Mouse (Mus musculus): ENCODE results near the gene Fam173a. TPM values are rescaled to one million over a fixed set of nuclear protein-coding genes. Genes with fewer than 3 reads are reported as not detected.
"Not testable (repeated sequence)": the region's sequence is repeated elsewhere in the genome, so short reads cannot be mapped to it uniquely, and the experiment has no call there.

The Fam173a gene
- polyA plus RNA-seq, 1 experiment from 2014 or later, result 86.6 TPM

DNA sequence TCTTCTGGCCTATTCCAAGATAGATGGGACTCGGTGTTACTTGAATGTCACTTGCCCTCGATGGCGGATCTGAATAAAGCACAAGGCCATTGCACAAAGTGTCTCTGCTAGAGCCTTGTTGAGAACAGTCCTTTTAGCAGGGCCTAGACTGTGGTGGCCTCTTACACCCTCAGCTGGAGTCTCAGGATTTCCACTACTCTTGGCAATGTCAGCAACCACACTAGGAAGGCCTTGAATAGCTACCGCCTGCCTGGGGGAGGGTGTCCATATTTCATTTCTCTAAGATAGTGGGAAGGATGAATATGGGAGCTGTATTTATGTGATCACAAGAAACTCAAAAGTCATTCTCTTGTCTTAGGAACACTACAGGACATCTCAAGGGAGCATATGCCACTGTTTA, 44.5 kb downstream of the Fam173a start:
- Histone ChIP-seq H3K4me1 (replicated peaks) (peaks cover 7% of the 10 kb centered on the region), H3K4me3 (no peak overlapping the region), H3K4me2 (no peak overlapping the region), H3K27ac (no peak overlapping the region), H3K9ac (no peak overlapping the region), H3K9me3 (no peaks in the 10 kb centered on the region), H3K36me3 (no peaks in the 10 kb centered on the region), H3K27me3 (0 out of 2 replicates have a peak, but pooled peaks cover 8% of the 10 kb centered on the region)
- no peak for ATAC-seq (ENCODE audit: low FRiP score)
- WGBS, result 95% methylated on average over 4 of the region's 4 CpGs

GRCm38 (mm10) chr17:25744311-25744710, 48.4 kb downstream of the Fam173a start:
- no peak overlapping the region for H3K27ac ChIP-seq
- no peak overlapping the region for H3K9ac ChIP-seq
- H3K4me1 ChIP-seq (replicated peaks), result no peaks in the 10 kb centered on the region
- no peaks in the 10 kb centered on the region for H3K36me3 ChIP-seq
- peaks cover 7% of the 10 kb centered on the region; the same call in 1 of the 2 replicates for H3K27me3 ChIP-seq
- WGBS, result 82% methylated on average over 10 of the region's 10 CpGs
- no peaks in the 10 kb centered on the region for H3K9me3 ChIP-seq
- no peak overlapping the region for H3K4me3 ChIP-seq
- ATAC-seq (ENCODE audit: low FRiP score), result no peak
- H3K4me2 ChIP-seq, result no peak overlapping the region

DNA sequence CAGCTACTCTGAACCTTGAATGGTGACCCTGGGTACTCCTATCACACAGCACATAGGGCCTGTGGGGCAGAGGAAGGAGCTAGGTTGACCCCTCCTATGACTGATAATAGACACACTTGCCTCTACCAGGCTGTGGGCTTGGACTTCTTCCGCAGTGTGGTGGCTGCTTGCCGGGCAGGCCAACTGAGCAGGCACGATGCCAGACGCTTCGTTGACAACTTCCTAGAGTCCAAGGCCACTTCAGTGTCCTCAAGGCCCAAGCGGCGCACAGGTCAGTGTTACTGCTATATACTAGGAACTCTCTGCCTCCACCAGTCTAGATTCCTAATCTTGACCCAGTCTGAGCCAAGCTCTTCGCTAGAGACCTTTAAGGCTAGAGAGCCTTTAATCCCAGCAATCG, 48.9 kb downstream of the Fam173a start:
- Histone ChIP-seq H3K36me3 (no peaks in the 10 kb centered on the region), H3K4me2 (no peak overlapping the region), H3K9ac (no peak overlapping the region), H3K27me3 (peaks cover 7% of the 10 kb centered on the region; the same call in 1 of the 2 replicates), H3K9me3 (no peaks in the 10 kb centered on the region), H3K27ac (no peak overlapping the region), H3K4me1 (replicated peaks) (no peaks in the 10 kb centered on the region), H3K4me3 (no peak overlapping the region)
- WGBS, result 95% methylated on average over 9 of the region's 9 CpGs
- ATAC-seq (ENCODE audit: low FRiP score), result no peak

- peaks cover 10% of the 10 kb centered on the region; the same call in 1 of the 2 replicates for H3K27me3 ChIP-seq
- WGBS, result 79% methylated on average over 12 of the region's 12 CpGs
- not testable (repeated sequence) for H3K4me1 ChIP-seq (replicated peaks); H3K27ac ChIP-seq; H3K36me3 ChIP-seq; ATAC-seq (ENCODE audit: low FRiP score); H3K9me3 ChIP-seq; H3K4me2 ChIP-seq; H3K4me3 ChIP-seq; H3K9ac ChIP-seq
Measured at GRCm38 (mm10) chr17:25741471-25741870, 51.2 kb downstream of the Fam173a start.

Small RNA genes lying within 50 kb of the gene (microRNA-seq; reads per million reads assigned to microRNA genes)
- gene Gm25083 (not detected), gene Mir3082 (not detected), gene Mir6966 (not detected)

Other genes with a start within 250 kb of the Fam173a start
- gene Sox8, start 222.2 kb downstream of the Fam173a start, polyA plus RNA-seq (2015; fragmentation: Nextera tagmentation; extraction: Ambion mirVana), result 11.1 and 11.8 TPM in 2 replicates
- gene Lmf1, start 213.8 kb downstream of the Fam173a start, polyA plus RNA-seq (2015; fragmentation: Nextera tagmentation; extraction: Ambion mirVana), result 22.6 and 24.0 TPM in 2 replicates
- gene Gng13, start 75.7 kb downstream of the Fam173a start, polyA plus RNA-seq (2015; fragmentation: Nextera tagmentation; extraction: Ambion mirVana), result 1.6 TPM in 2 replicates
- gene Chtf18, start 65.5 kb downstream of the Fam173a start, polyA plus RNA-seq (2015; fragmentation: Nextera tagmentation; extraction: Ambion mirVana), result 7.9 and 8.5 TPM in 2 replicates
- gene Rpusd1, start 65.2 kb downstream of the Fam173a start, polyA plus RNA-seq (2015; fragmentation: Nextera tagmentation; extraction: Ambion mirVana), result 23.4 and 24.2 TPM in 2 replicates
- gene Mslnl, start 56.9 kb downstream of the Fam173a start, polyA plus RNA-seq (2015; fragmentation: Nextera tagmentation; extraction: Ambion mirVana), result not detected in 2 replicates
- gene Msln, start 38.5 kb downstream of the Fam173a start, polyA plus RNA-seq (2015; fragmentation: Nextera tagmentation; extraction: Ambion mirVana), result 0.34 TPM in 1 of 2 replicates, not detected in the other
- gene Narfl, start 19.1 kb downstream of the Fam173a start, polyA plus RNA-seq (2015; fragmentation: Nextera tagmentation; extraction: Ambion mirVana), result 27.8 and 28.0 TPM in 2 replicates
- 125 and 138 TPM in 2 replicates for gene Haghl, start 7.2 kb downstream of the Fam173a start, polyA plus RNA-seq (2015; fragmentation: Nextera tagmentation; extraction: Ambion mirVana)
- 0.16 and 0.36 TPM in 2 replicates for gene Ccdc78, start 6.3 kb downstream of the Fam173a start, polyA plus RNA-seq (2015; fragmentation: Nextera tagmentation; extraction: Ambion mirVana)
- gene AC134908.4, start 2.8 kb upstream of the Fam173a start, polyA plus RNA-seq (2015; fragmentation: Nextera tagmentation; extraction: Ambion mirVana), result 0.60 TPM in 1 of 2 replicates, not detected in the other
- gene Metrn, start 4.2 kb upstream of the Fam173a start, polyA plus RNA-seq (2015; fragmentation: Nextera tagmentation; extraction: Ambion mirVana), result 45.4 and 57.6 TPM in 2 replicates
- gene Fbxl16, start 16.2 kb upstream of the Fam173a start, polyA plus RNA-seq (2015; fragmentation: Nextera tagmentation; extraction: Ambion mirVana), result 29.1 and 32.4 TPM in 2 replicates
- 26.6 and 30.7 TPM in 2 replicates for gene Wdr24, start 30.7 kb upstream of the Fam173a start, polyA plus RNA-seq (2015; fragmentation: Nextera tagmentation; extraction: Ambion mirVana)
- gene Jmjd8, start 36.0 kb upstream of the Fam173a start, polyA plus RNA-seq (2015; fragmentation: Nextera tagmentation; extraction: Ambion mirVana), result 62.9 and 64.2 TPM in 2 replicates
- 325 and 337 TPM in 2 replicates for gene Stub1, start 40.5 kb upstream of the Fam173a start, polyA plus RNA-seq (2015; fragmentation: Nextera tagmentation; extraction: Ambion mirVana)
- 24.2 and 25.5 TPM in 2 replicates for gene Rhbdl1, start 44.4 kb upstream of the Fam173a start, polyA plus RNA-seq (2015; fragmentation: Nextera tagmentation; extraction: Ambion mirVana)
- 8.1 and 8.5 TPM in 2 replicates for gene Gm20683, start 48.9 kb upstream of the Fam173a start, polyA plus RNA-seq (2015; fragmentation: Nextera tagmentation; extraction: Ambion mirVana)
- gene Rhot2, start 52.0 kb upstream of the Fam173a start, polyA plus RNA-seq (2015; fragmentation: Nextera tagmentation; extraction: Ambion mirVana), result 14.5 and 15.9 TPM in 2 replicates
- gene Wdr90, start 68.6 kb upstream of the Fam173a start, polyA plus RNA-seq (2015; fragmentation: Nextera tagmentation; extraction: Ambion mirVana), result 19.4 and 19.8 TPM in 2 replicates
- 11.4 and 11.7 TPM in 2 replicates for gene Mcrip2, start 75.9 kb upstream of the Fam173a start, polyA plus RNA-seq (2015; fragmentation: Nextera tagmentation; extraction: Ambion mirVana)
- 63.0 and 65.7 TPM in 2 replicates for gene Mettl26, start 82.2 kb upstream of the Fam173a start, polyA plus RNA-seq (2015; fragmentation: Nextera tagmentation; extraction: Ambion mirVana)
- gene Wfikkn1, start 88.0 kb upstream of the Fam173a start, polyA plus RNA-seq (2015; fragmentation: Nextera tagmentation; extraction: Ambion mirVana), result 0.45 and 0.63 TPM in 2 replicates
- gene Rab40c, start 126.8 kb upstream of the Fam173a start, polyA plus RNA-seq (2015; fragmentation: Nextera tagmentation; extraction: Ambion mirVana), result 45.5 and 48.7 TPM in 2 replicates
- gene Pigq, start 152.0 kb upstream of the Fam173a start, polyA plus RNA-seq (2015; fragmentation: Nextera tagmentation; extraction: Ambion mirVana), result 57.1 and 58.9 TPM in 2 replicates
- gene Nhlrc4, start 152.1 kb upstream of the Fam173a start, polyA plus RNA-seq (2015; fragmentation: Nextera tagmentation; extraction: Ambion mirVana), result 0.09 TPM in 1 of 2 replicates, not detected in the other
- 0.56 and 0.77 TPM in 2 replicates for gene A930017K11Rik, start 159.7 kb upstream of the Fam173a start, polyA plus RNA-seq (2015; fragmentation: Nextera tagmentation; extraction: Ambion mirVana)
- 20.4 and 21.6 TPM in 2 replicates for gene Capn15, start 192.9 kb upstream of the Fam173a start, polyA plus RNA-seq (2015; fragmentation: Nextera tagmentation; extraction: Ambion mirVana)

Data from hindbrain, embryonic 13.5 days (tissue).